Mouse (Mus musculus) heart, adult 9 months (tissue): Measurements from ENCODE around the gene Ugt1a10.
"Not testable (repeated sequence)": the region's sequence is repeated elsewhere in the genome, so short reads cannot be mapped to it uniquely, and the experiment has no call there.

Experiments used
- DNase-seq, 2 experiments: peaks; one replicate each; pipeline ENCODE4 v3.0.0; 2022; ENCODE audit warnings: low spot score in 2 of 2

Gene Ugt1a10

DNA sequence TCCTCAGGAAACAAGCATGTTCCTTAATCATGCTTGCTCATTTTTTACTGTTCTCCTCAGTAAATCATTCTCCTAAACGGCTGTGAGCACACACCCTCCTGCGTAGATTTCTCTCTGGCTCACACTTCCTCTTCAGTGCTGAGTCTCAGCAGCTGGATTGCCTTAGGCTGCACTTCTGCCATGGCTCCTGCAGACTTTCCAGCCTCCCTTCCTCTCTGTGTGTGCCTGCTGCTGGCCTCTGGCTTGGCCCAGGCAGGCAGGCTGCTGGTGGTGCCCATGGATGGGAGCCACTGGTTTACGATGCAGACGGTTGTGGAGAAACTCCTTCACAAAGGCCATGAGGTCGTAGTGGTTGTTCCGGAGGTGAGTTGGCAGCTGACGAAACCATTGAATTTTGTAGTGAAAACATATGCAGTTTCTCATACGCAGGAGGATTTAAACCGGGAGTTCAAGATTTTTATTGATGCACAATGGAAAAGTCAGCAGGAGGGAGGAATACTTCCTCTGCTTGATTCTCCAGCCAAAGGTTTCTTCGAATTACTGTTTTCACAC, 39.8 kb downstream of the Ugt1a10 start, which contains the start of gene Ugt1a7c:
Ugt1a7c (plus strand) TSS at position 122 of the 552 bp plus-strand sequence.
- peak; percentile 46 to 47 for DNase-seq

GRCm38 (mm10) chr1:88098546-88098945, 43.4 kb downstream of the Ugt1a10 start:
- DNase-seq: not testable (repeated sequence)

- not testable (repeated sequence) for DNase-seq
These were observed 44.5 kb downstream of the Ugt1a10 start for GRCm38 (mm10) chr1:88099691-88100090.

GRCm38 (mm10) chr1:88103019-88103418, 47.8 kb downstream of the Ugt1a10 start, which contains the start of gene Ugt1a6b:
Gene Ugt1a6b (plus strand): TSS chr1:88103252.
- peak in 1 of 2 experiments; percentile 7 for DNase-seq

GRCm38 (mm10) chr1:88103697-88104468, 48.7 kb downstream of the Ugt1a10 start:
- not testable (repeated sequence) for DNase-seq

GRCm38 (mm10) chr1:88104667-88105430, 49.7 kb downstream of the Ugt1a10 start:
- DNase-seq: no peak

GRCm38 (mm10) chr1:88105656-88106055, 50.5 kb downstream of the Ugt1a10 start:
- DNase-seq: no peak

DNA sequence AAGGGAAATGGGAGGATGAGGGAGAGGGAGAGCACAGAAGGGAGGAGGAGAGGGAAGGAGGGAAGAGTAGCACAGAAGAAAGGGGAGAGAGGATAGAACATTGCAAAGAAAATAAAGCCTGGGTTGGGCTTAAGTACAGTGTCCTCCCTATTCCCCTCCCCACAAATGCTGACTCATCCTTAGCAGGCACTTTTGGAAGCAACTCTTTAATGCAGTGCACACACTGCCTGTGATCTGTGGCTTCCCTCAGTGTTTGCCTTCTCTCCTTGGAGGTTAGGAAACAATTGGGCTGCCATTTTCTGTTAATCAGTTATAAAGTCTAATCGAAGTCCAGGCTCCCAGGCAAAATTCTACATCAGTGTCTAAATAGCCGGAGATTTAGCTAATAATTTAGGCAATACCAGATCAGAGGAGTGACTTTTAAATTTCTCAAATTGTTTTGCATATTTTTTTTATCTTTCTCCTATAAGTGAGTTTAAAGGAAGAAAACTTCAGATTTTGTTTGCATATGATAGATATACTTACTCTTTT, 53.9 kb downstream of the Ugt1a10 start:
- DNase-seq: not testable (repeated sequence)

DNA sequence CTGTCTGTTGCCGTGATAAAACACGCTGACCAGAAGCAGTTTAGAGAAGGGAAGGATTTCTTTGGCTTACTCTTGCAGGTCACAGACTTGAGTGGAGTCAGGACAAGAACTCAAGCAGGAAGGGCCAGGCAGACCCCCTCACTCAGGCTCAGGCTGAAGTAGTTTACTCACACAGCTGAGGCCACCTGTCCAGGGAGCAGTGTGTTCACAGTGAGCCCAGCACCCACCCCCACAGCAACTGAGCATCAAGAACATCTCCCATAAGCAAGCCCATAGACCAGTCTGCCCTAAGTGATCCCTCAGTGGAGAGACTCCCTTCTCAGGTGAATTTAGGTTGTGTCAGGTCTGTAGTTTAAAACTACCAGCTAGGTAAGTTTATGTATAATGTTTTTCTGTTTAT, 54.4 kb downstream of the Ugt1a10 start:
- not testable (repeated sequence) for DNase-seq

GRCm38 (mm10) chr1:88112769-88113168, 57.6 kb downstream of the Ugt1a10 start:
- not testable (repeated sequence) for DNase-seq

- not testable (repeated sequence) for DNase-seq
These were observed 65.4 kb downstream of the Ugt1a10 start for GRCm38 (mm10) chr1:88120550-88120949.

- DNase-seq: not testable (repeated sequence)
These were observed 66.3 kb downstream of the Ugt1a10 start for GRCm38 (mm10) chr1:88121521-88121920.

DNA sequence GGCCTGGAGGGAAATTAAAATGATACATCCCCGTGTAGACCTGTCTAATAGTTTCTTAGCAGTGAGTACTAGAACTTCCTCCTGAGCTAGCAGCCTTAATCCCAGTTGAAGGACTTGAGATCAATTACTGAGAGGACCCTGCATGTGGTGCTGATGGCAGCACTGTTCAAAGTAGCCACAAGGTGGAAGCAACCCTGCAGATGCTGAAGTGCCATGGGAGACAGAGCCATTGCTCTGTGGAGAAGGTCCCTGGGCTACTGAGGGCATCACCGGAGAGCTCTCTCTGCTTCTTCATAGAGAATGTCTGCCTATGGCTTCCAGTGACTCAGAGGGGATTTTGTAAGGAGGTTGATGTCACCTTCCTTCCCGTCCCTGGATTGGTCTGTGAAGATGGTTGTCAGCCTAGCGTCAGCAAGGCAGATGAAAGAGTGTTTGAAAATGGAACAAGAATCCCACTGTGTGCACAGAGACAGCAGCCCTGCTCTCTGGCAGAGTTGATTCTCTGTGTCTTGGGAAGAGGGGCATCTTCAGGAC, 70.7 kb downstream of the Ugt1a10 start:
- DNase-seq: not testable (repeated sequence)

DNA sequence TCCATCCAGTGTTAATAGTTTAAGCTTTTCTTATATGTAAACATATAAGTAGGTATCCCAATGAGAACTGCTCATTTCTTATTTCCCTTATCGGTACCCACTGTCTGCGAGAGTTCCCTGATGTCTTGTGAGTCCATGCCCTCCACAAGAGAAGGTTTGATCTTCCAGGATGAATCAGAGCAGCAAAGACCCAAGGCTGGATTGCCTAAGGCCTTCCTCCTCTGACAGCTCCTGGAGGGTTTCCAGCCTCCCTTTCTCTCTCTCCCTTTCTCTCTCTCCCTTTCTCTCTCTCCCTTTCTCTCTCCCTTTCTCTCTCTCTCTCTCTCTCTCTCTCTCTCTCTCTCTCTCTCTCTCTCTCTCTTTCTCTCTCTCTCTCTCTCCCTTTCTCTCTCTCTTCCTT, 73.9 kb downstream of the Ugt1a10 start:
- DNase-seq: not testable (repeated sequence)

DNA sequence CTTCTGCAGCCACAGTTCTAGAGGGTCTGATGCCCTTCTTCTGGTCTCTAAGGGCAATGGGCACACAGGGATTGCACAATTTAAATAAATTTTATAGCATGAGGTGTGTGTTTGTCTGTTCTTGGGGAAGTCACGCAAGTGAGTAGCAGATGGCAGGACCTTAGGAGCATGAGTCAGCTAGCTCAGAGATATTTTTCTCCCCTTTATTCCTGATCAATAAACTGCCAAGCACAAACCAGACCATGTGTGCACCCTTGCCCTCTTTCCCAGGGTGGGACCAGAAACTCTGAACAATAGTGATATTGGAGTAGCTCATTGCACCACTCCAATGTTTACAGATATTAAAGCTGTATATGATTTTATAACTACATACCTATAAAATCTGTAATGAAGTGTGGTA, 75.0 kb downstream of the Ugt1a10 start:
- not testable (repeated sequence) for DNase-seq

GRCm38 (mm10) chr1:88133908-88134456, 78.8 kb downstream of the Ugt1a10 start:
- no peak for DNase-seq

DNA sequence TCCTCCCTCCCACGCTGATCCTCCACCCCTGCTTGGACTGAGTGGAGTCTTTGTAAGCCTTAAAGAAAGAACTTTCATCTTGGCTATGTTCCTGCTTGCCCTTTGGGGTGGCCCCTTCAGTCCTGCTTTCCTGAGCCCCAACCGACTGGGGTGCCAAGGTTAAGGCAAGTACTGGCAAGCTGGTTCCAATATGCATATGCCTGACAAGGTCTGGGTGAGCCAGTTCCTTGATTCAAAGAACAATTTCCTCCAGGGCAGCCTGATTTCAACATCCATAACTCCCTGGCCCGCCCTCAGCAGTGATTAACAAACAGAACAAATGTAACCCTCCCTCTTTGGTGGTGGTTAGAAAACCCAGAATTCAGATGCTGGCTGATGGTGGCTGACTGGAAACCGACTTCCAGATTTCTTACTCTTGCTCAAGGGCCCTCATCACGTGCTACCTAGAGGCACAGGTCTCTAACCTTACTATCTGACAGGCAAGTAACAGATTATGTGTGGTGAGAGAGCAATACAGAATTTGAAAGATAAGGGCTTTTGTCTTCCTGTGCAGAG, 79.3 kb downstream of the Ugt1a10 start, which contains the start of gene Ugt1a6a:
Ugt1a6a (plus strand) TSS at position 353 of the 555 bp plus-strand sequence.
- peak; percentile 33 to 43 for DNase-seq

DNA sequence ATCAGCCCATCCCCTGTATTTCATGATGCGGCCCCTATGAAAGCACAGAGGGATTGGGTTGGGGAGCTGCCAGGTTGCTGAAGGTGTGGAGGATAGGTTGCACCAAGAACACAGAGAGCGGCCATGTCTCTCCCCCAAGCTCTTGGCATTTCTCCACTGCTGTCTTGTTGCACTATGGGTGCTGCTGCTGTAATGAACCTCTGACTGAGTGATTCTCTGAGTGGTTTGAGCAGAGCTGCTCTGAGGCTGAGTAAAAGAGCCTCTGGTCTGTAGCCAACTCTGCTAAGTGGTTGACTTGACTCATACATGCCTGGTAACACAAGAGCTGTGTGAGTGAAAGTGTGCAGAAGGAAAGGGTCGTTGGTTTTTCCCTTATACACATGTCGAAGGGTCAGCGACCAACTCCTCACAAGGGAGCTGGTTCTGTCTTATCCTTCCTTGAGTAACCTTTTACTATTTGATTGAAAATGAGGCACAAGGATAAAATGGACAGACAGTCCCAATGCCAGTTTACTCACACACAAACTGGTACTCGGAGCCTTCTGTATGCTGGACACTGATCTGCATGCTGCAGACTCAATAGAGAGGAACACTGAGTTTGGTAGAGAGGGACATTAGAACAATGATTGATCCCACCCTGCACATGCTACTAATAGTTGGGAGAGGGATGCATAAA, 80.2 kb downstream of the Ugt1a10 start:
- DNase-seq: not testable (repeated sequence)

DNA sequence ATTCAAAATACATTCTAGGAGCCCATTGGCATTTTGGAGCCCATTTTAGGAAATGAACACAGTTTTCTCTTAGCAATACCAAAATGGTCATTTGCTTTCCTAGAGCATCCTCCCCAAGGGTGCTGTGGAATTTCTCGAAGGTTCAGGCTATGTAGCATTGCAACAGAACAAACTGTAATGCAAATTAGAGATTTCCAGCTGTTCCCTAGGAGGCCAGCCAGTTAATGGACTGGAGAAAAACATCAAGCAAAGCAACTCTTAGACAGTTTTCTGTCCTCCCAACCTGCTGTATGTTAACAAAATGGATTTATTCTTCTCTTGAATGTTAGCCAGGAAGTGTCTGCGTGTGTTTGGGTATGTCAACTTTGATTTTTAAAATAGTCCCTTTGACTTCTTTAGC, 81.5 kb downstream of the Ugt1a10 start:
- peak in 1 of 2 experiments; percentile 26 for DNase-seq

DNA sequence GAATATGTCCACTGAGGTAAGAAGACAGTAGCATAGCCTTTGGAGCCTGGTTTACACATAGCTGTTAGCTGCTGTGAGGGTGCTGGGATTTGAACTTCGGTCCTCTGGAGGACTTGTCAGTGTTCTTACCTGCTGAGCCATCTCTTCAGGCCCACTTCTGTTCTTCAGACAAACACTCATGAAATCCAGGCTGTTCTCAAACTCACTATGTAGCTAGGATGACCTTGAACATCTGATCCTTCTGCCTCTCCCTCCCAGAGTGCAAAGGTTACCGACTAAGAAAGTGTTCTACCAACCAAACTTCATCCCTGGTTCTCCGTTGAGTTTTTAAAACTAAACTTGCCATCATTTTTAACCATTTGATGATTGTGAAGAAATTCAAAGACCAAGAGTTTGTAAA, 82.1 kb downstream of the Ugt1a10 start:
- no peak for DNase-seq
